Mouse (Mus musculus) myocyte (in vitro differentiated cells): ENCODE measurements at regions not wholly inside any gene's neighbourhood (a gene's known extent, or its start where the extent isn't known, plus 50 kb on each side); places are given as distances from the start of the nearest gene placed in this dataset.

ENCODE experiments used
- CEBPB ChIP-seq: IDR thresholded peaks from 2 replicates; pipeline ENCODE4 v1.6.1; 2011; ENCODE audit warnings: mild to moderate bottlenecking, moderate library complexity; ENCODE audit not compliant: poor library complexity, insufficient read depth, severe bottlenecking
- E2F4 ChIP-seq: IDR thresholded peaks from one replicate; pipeline ENCODE4 v1.6.1; 2011; ENCODE audit warnings: mild to moderate bottlenecking, control low read depth, moderate library complexity; ENCODE audit not compliant: insufficient read depth
- MAX ChIP-seq: IDR thresholded peaks from one replicate; pipeline ENCODE4 v1.6.1; 2011; ENCODE audit warnings: low read depth, mild to moderate bottlenecking, control low read depth
- MYOD1 ChIP-seq, 3 experiments: IDR thresholded peaks; one replicate each; pipeline ENCODE4 v1.6.1; 2011; ENCODE audit warnings: control low read depth in 2 of 3, low read depth in 2 of 3, mild to moderate bottlenecking in 2 of 3, moderate library complexity in 1 of 3; ENCODE audit not compliant: insufficient read length in 2 of 3, control insufficient read depth in 1 of 3
- MYOG ChIP-seq, 3 experiments: IDR thresholded peaks; one replicate each; pipeline ENCODE4 v1.6.1; 2011; ENCODE audit warnings: control low read depth in 2 of 3, low read depth in 2 of 3, mild to moderate bottlenecking in 2 of 3; ENCODE audit not compliant: insufficient read length in 2 of 3, control insufficient read depth in 1 of 3, insufficient read depth in 1 of 3
- POLR2A ChIP-seq: IDR thresholded peaks from one replicate; pipeline ENCODE4 v1.6.1; 2011; ENCODE audit warnings: low read depth, mild to moderate bottlenecking, control low read depth, moderate library complexity; ENCODE audit not compliant: insufficient read length
- POLR2AphosphoS2 ChIP-seq: IDR thresholded peaks from one replicate; pipeline ENCODE4 v1.6.1; 2011; ENCODE audit warnings: low read depth, control low read depth; ENCODE audit not compliant: insufficient read length
- REST ChIP-seq: IDR thresholded peaks from one replicate; pipeline ENCODE4 v1.6.1; 2011; ENCODE audit warnings: mild to moderate bottlenecking, control low read depth, moderate library complexity; ENCODE audit not compliant: insufficient read depth, insufficient read length
- SRF ChIP-seq: IDR thresholded peaks from one replicate; pipeline ENCODE4 v1.6.1; 2011; ENCODE audit warnings: low read depth; ENCODE audit not compliant: control insufficient read depth, insufficient read length
- TCF12 ChIP-seq: IDR thresholded peaks from one replicate; pipeline ENCODE4 v1.6.1; 2011; ENCODE audit warnings: mild to moderate bottlenecking, control low read depth; ENCODE audit not compliant: poor library complexity, insufficient read depth, severe bottlenecking
- TCF3 ChIP-seq: IDR thresholded peaks from one replicate; pipeline ENCODE4 v1.6.1; 2011; ENCODE audit warnings: low read depth, control low read depth; ENCODE audit not compliant: insufficient read length
- USF1 ChIP-seq: IDR thresholded peaks from one replicate; pipeline ENCODE4 v1.6.1; 2011; ENCODE audit warnings: low read depth, mild to moderate bottlenecking, control low read depth, moderate library complexity

GRCm38 (mm10) chr14:67613691-67614090, 1604.7 kb upstream of the Gulo start:
- TF ChIP-seq POLR2A (no peak), POLR2AphosphoS2 (no peak), CEBPB (no peak), USF1 (no peak), TCF3 (no peak), E2F4 (no peak), TCF12 (no peak), MYOG (IDR thresholded peaks at IDR 0.05; ENCODE audit: control insufficient read depth in 1 of 3, insufficient read depth in 1 of 3, insufficient read length in 2 of 3, low read depth in 2 of 3) (no peak), MAX (no peak), REST (no peak), MYOD1 (IDR thresholded peaks at IDR 0.05; ENCODE audit: control insufficient read depth in 1 of 3, insufficient read length in 2 of 3, low read depth in 2 of 3) (no peak), SRF (no peak)
